Mouse (Mus musculus): ENCODE measurements around the gene C2cd4b.
"Not testable (repeated sequence)": the region's sequence is repeated elsewhere in the genome, so short reads cannot be mapped to it uniquely, and the experiment has no call there.

The C2cd4b gene

GRCm38 (mm10) chr9:67759163-67759955 lies at the start of gene C2cd4b:
Gene C2cd4b (plus strand): TSS chr9:67759437.
- DNase-seq (ENCODE audit: low spot score) = no peak

- DNase-seq (ENCODE audit: low spot score) = peak; percentile 23
Observed at GRCm38 (mm10) chr9:67711051-67711877, 48.0 kb upstream of the C2cd4b start.

- DNase-seq (ENCODE audit: low spot score) = no peak
Observed at GRCm38 (mm10) chr9:67712146-67712545, 47.1 kb upstream of the C2cd4b start.

- DNase-seq (ENCODE audit: low spot score) = no peak
Observed at GRCm38 (mm10) chr9:67717081-67717480, 42.2 kb upstream of the C2cd4b start.

- no peak for DNase-seq (ENCODE audit: low spot score)
Observed at GRCm38 (mm10) chr9:67718596-67718995, 40.6 kb upstream of the C2cd4b start.

GRCm38 (mm10) chr9:67720150-67720549 lies 39.1 kb upstream of the C2cd4b start:
- no peak for DNase-seq (ENCODE audit: low spot score)

GRCm38 (mm10) chr9:67722378-67722777 lies 36.9 kb upstream of the C2cd4b start:
- DNase-seq (ENCODE audit: low spot score) = no peak

- DNase-seq (ENCODE audit: low spot score) = no peak
Observed at GRCm38 (mm10) chr9:67725196-67725595, 34.0 kb upstream of the C2cd4b start.

GRCm38 (mm10) chr9:67733716-67734115 lies 25.5 kb upstream of the C2cd4b start:
- no peak for DNase-seq (ENCODE audit: low spot score)

GRCm38 (mm10) chr9:67735426-67735825 lies 23.8 kb upstream of the C2cd4b start:
- no peak for DNase-seq (ENCODE audit: low spot score)

- no peak for DNase-seq (ENCODE audit: low spot score)
Observed at GRCm38 (mm10) chr9:67741256-67741655, 18.0 kb upstream of the C2cd4b start.

GRCm38 (mm10) chr9:67753411-67754182 lies 5.6 kb upstream of the C2cd4b start:
- DNase-seq (ENCODE audit: low spot score) = no peak

- no peak for DNase-seq (ENCODE audit: low spot score)
Observed at GRCm38 (mm10) chr9:67754713-67755112, 4.5 kb upstream of the C2cd4b start.

- DNase-seq (ENCODE audit: low spot score) = no peak
Observed at GRCm38 (mm10) chr9:67758686-67759085, 551 bp upstream of the C2cd4b start.

GRCm38 (mm10) chr9:67759956-67760764 lies 923 bp downstream of the C2cd4b start:
- DNase-seq (ENCODE audit: low spot score) = not testable (repeated sequence)

GRCm38 (mm10) chr9:67760991-67761390 lies 1.8 kb downstream of the C2cd4b start:
- no peak for DNase-seq (ENCODE audit: low spot score)

- DNase-seq (ENCODE audit: low spot score) = no peak
Observed at GRCm38 (mm10) chr9:67763326-67763725, 4.1 kb downstream of the C2cd4b start.

- DNase-seq (ENCODE audit: low spot score) = no peak
Observed at GRCm38 (mm10) chr9:67766405-67766804, 7.2 kb downstream of the C2cd4b start.

- DNase-seq (ENCODE audit: low spot score) = no peak
Observed at GRCm38 (mm10) chr9:67766948-67767347, 7.7 kb downstream of the C2cd4b start.

- no peak for DNase-seq (ENCODE audit: low spot score)
Observed at GRCm38 (mm10) chr9:67768843-67769242, 9.6 kb downstream of the C2cd4b start.

GRCm38 (mm10) chr9:67769401-67769800 lies 10.2 kb downstream of the C2cd4b start:
- no peak for DNase-seq (ENCODE audit: low spot score)
